Mouse (Mus musculus) right cerebral cortex, postnatal 10 days (tissue): Measurements from ENCODE around the gene Itgad.
"Not testable (repeated sequence)": the region's sequence is repeated elsewhere in the genome, so short reads cannot be mapped to it uniquely, and the experiment has no call there.

Experiments
- DNase-seq, 2 experiments: peaks; one replicate each; pipeline ENCODE4 v3.0.0; 2021; ENCODE audit warnings: low spot score in 2 of 2

Itgad gene

GRCm38 (mm10) chr7:128154076-128154475 lies at the start of gene Itgad:
TSS of gene Itgad (plus strand) at chr7:128154376.
- DNase-seq = no peak

- peak; percentile 69 to 85 for DNase-seq
These were observed 48.9 kb upstream of the Itgad start for GRCm38 (mm10) chr7:128105246-128105645.

- DNase-seq = no peak
These were observed 46.7 kb upstream of the Itgad start for GRCm38 (mm10) chr7:128107462-128107861.

- peak in 1 of 2 experiments; percentile 1 for DNase-seq
These were observed 43.9 kb upstream of the Itgad start for GRCm38 (mm10) chr7:128110314-128110713.

- peak in 1 of 2 experiments; percentile 9 for DNase-seq
These were observed 42.0 kb upstream of the Itgad start for GRCm38 (mm10) chr7:128112131-128112530.

DNA sequence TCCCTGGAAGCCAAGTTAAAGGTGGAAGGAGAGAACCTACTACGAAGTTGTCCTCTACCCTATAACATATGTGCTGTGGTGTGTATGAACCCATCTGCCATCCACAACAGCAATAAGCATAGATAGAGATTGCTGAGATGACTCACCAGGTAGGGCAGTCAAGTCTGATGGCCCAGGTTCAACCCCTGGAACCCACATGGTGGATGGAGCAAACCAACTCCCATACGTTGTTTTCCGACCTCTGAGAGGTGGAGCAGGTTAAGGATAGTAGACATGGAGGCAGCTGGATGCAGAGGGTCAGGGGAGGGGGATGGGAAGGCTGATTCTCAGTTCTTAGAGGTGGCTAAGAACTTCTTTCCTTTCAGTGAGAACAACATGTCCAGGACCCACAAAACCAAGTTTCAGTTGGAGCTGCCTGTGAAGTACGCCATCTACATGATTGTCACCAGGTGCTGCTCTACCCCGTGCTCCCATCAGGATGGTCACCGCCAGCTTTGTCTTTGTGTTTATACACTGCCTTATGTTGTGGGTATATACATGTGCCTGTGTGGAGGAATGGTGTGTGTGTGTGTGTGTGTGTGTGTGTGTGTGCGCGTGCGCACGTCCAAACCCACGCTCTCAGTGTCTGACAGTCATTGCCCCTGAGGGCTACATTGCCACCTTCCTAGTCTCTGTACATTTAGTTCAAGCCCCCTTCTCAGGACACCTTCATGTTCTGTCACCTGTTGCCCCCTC lies 39.6 kb upstream of the Itgad start:
- DNase-seq = peak; percentile 12 to 14

DNA sequence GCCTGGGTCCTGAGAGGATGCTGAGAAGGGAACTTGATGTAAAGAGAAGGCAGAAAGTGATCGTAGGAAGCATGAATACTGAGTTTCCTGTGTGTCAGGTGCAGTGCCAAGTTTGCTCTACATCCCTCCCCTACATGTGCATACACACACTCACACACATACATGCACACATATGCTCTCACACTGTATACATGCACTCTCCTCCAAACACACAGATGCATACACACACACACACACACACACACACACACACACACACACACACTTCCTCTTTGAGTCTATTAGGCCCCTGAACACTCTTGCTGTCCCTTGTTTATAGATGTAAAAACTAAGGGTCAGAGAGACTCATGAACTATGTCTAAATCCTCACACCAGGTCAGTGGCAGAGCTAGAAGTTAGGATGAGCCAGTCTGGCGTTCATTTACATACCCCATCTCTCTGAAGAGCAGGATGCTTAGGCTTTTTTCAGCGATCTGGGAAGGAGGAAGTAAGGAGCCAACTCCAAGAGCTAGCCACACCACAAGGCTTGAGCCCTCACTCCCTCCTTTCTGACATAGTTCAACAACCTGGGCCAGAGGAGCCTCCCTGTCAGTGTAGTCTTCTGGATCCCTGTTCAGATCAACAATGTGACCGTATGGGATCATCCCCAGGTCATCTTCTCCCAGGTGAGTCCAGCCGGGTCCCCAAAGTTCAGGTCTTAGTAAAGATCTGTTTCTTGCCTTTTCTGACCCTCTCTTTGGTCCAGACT lies 38.8 kb upstream of the Itgad start:
- DNase-seq = peak; percentile 4 to 13

- peak in 1 of 2 experiments; percentile 3 for DNase-seq
These were observed 37.8 kb upstream of the Itgad start for GRCm38 (mm10) chr7:128116396-128116795.

GRCm38 (mm10) chr7:128119726-128120490 lies 34.3 kb upstream of the Itgad start:
- no peak for DNase-seq

DNA sequence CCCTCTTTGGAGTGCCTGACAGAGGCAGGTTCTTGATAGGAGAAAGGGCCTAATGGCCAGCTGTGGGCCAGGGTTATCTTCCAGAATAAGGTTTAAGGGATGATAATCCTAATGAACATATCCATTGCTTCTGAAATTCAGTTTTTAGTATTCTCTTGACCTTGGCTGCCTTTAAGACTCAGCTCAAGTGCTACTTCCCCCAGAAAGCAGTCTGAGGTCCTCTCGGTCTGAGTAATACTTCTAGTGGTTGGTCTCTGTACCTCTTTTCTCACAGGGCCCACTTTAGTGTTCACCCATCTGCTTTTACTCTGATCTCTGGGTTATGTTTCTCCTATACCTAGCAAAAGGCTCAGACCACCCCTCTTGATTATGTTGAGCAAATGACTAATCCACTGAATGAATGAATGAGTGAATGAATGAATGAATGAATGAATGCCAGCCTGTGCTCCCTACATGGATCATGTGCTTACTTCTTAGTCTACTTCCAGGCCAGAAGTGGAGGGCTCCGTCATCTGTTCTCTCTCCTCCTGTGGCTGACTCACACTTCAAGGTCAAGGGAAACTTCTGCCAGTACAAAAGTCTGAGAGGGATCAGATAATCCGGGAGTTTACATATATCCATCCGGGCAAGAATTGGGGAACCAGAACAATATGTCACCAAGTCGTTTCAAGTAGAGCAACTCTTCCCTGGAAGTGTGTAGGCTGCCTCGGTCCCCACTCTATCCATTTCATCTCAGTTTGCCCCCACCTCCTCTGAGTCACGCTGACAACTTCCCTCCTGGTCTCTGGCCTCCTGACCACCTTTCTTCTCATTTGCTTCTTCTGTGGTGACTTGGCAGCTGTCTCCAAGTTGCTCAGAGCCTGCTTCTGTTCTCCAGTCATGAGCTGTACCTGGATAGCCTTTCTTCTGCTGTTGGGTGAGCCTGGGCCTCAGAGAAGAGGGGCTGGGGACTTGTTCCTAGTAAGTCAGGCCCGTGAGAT lies 25.1 kb upstream of the Itgad start, which contains the start of gene Itgax:
TSS of gene Itgax (plus strand) at position 807 of the 980 bp plus-strand sequence.
- DNase-seq = no peak

DNA sequence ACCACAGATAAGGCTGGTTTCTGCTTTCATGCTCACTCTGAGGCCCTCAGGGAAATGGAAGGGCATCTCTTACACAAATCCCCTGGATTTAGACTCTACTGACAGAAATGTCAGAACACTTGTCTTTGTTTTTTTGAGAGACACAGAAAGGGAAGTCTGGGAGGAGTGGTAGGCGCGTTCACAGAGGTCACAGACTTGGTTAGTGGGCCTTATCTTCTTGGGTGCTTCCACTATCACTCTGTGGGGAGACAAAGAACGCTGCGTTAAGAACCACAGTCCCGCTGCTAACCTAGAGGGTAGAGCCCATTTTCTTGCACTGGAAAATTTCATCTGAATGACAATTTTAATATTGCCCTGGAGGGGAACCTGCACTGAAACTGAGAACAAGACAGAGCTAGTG lies 22.0 kb upstream of the Itgad start:
- DNase-seq = no peak

GRCm38 (mm10) chr7:128133596-128133995 lies 20.6 kb upstream of the Itgad start:
- DNase-seq = no peak

DNA sequence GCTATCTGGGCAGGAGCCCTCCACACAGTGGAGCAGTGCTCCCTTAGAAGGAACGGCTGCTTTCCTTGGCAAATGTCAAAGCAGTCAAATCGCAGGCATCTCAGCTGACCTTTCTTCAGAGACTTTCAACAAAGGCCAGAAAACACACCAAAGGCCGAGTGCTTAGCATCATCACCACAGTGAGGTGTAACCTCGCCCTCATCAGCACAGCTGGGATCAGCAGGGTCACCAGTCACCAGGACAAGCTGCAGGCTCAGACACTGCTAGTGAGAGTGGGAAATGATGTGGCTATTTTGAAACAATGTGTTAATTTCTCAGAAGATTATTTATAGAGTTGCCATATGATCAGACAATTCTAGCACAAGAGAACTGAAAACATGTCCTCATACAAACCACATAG lies 17.2 kb upstream of the Itgad start:
- DNase-seq = no peak

- DNase-seq = no peak
These were observed 14.6 kb upstream of the Itgad start for GRCm38 (mm10) chr7:128139611-128140010.

GRCm38 (mm10) chr7:128150970-128151369 lies 3.2 kb upstream of the Itgad start:
- no peak for DNase-seq

- DNase-seq = no peak
These were observed 748 bp downstream of the Itgad start for GRCm38 (mm10) chr7:128154924-128155323.

GRCm38 (mm10) chr7:128158688-128159354 lies 4.6 kb downstream of the Itgad start:
- not testable (repeated sequence) for DNase-seq

DNA sequence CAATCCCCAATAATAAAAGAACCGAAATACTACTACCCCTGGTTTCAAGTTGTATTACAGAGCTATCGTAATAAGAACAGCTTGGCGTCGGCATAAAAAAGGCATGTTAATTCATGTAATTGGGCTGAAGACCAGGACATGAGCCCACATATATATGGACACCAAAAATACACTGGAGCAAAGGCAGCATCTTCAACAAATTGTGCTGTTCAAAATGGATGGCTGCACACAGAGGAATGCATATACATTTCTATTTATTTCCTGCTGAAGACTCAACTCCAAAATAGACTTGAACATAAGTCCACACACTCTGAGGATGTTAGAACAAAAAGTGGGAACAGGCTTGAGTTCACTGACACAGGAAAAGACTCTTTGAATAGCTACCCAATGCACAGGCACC lies 9.8 kb downstream of the Itgad start:
- DNase-seq = no peak

DNA sequence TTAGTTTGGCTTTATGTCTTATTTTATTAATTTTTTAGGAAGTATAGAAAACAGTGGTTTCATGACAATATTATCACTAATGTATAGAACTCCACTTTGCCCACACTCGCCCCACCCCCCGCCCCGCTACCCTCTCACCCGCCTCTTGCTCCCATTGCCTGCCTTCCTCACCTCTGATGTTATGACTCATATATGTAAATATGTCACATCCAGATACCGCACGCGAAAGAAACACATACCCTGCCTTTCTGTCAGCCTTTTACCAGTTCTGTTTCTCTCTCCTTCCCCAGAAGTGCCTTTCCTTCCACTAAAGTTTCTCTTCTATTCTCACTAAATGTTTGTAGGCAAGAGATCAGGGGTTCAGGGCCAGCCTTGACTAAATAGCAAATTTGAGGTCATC lies 12.2 kb downstream of the Itgad start:
- no peak for DNase-seq

DNA sequence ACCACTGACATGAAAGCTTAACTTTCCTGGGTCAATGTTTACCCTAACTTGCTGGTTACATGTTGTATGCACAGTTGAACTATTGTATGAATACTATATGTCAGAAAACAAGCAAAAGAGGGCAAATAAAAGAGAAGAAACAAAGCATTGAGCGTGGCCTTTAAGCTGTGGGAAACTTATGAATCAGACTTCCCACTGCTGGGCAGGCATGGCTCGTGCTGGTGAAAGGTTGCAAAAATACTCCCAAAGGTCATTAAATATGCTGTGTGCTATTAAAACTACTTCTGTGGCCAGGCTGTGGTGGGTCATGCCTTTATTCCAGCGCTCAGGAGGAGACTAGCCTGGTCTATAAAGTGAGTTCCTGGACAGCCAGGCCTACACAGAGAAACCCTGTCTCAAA lies 15.8 kb downstream of the Itgad start:
- no peak for DNase-seq
